Mouse (Mus musculus) CH12.LX (cell line): ENCODE measurements at regions not wholly inside any gene's neighbourhood (a gene's known extent, or its start where the extent isn't known, plus 50 kb on each side); places are given as distances from the start of the nearest gene placed in this dataset.

Source experiments
- BHLHE40 ChIP-seq: IDR thresholded peaks from 2 replicates; pipeline ENCODE4 v1.6.1; 2011; ENCODE audit warnings: mild to moderate bottlenecking, low read depth, low read length, improper control_type of control experiment
- CTCF ChIP-seq, 2 experiments: IDR thresholded peaks in 1 of 2; conservative IDR thresholded peaks in 1 of 2; 2 replicates each; pipeline ENCODE4 v1.5.1; 2011 to 2012; ENCODE audit warnings: low read depth in 2 of 2, low read length in 2 of 2, improper control_type of control experiment in 1 of 2, inconsistent platforms in 1 of 2, mild to moderate bottlenecking in 1 of 2, moderate library complexity in 1 of 2
- E2F4 ChIP-seq: IDR thresholded peaks from 2 replicates; pipeline ENCODE4 v1.6.1; 2011; ENCODE audit warnings: low read depth, low read length, improper control_type of control experiment; ENCODE audit not compliant: insufficient replicate concordance
- EP300 ChIP-seq: IDR thresholded peaks from 2 replicates; pipeline ENCODE4 v1.6.1; 2011; ENCODE audit warnings: low read length, improper control_type of control experiment
- GABPA ChIP-seq: IDR thresholded peaks from 2 replicates; pipeline ENCODE4 v1.6.1; 2012; ENCODE audit warnings: low read depth, low read length, improper control_type of control experiment, inconsistent platforms; ENCODE audit not compliant: insufficient replicate concordance
- MAX ChIP-seq: IDR thresholded peaks from 2 replicates; pipeline ENCODE4 v1.6.1; 2011; ENCODE audit warnings: low read length, improper control_type of control experiment
- MYC ChIP-seq: IDR thresholded peaks from 2 replicates; pipeline ENCODE4 v1.6.1; 2011; ENCODE audit warnings: low read depth, mild to moderate bottlenecking, improper control_type of control experiment, low read length
- NRF1 ChIP-seq: IDR thresholded peaks from 2 replicates; pipeline ENCODE4 v1.6.1; 2014; ENCODE audit warnings: low read depth, mild to moderate bottlenecking, inconsistent platforms, low read length, improper control_type of control experiment, moderate library complexity
- POLR2A ChIP-seq: IDR thresholded peaks from 2 replicates; pipeline ENCODE4 v1.6.1; 2011; ENCODE audit warnings: low read depth, mild to moderate bottlenecking, improper control_type of control experiment, low read length
- POLR2AphosphoS2 ChIP-seq: IDR thresholded peaks from 2 replicates; pipeline ENCODE4 v1.6.1; 2011; ENCODE audit warnings: low read depth, low read length, improper control_type of control experiment
- TBP ChIP-seq: conservative IDR thresholded peaks from 2 replicates; pipeline ENCODE4 v1.6.1; 2011; ENCODE audit warnings: low read depth, low read length, improper control_type of control experiment
- TCF12 ChIP-seq: IDR thresholded peaks from 2 replicates; pipeline ENCODE4 v1.6.1; 2014; ENCODE audit warnings: low read depth, mild to moderate bottlenecking, inconsistent platforms, low read length, improper control_type of control experiment

- TF ChIP-seq TBP: no peak
- TF ChIP-seq CTCF (conservative IDR thresholded peaks at IDR 0.05 in 1 of 2, IDR thresholded peaks at IDR 0.05 in 1 of 2; ENCODE audit: low read depth in 2 of 2, low read length in 2 of 2): no peak
- no peak for TF ChIP-seq E2F4
- TF ChIP-seq POLR2A: no peak
- no peak for TF ChIP-seq BHLHE40
- TF ChIP-seq NRF1: no peak
- no peak for TF ChIP-seq POLR2AphosphoS2
- TF ChIP-seq EP300: no peak
- TF ChIP-seq GABPA: no peak
- TF ChIP-seq MYC: no peak
- TF ChIP-seq TCF12: no peak
- no peak for TF ChIP-seq MAX
Observed at GRCm38 (mm10) chr2:102239712-102240505, 53.7 kb upstream of the Ldlrad3 start.
